Mouse (Mus musculus): Measurements from ENCODE around the gene Whrn. TPM values are rescaled to one million over a fixed set of nuclear protein-coding genes. Genes with fewer than 3 reads are reported as not detected.

Gene Whrn
- total RNA-seq, 2 experiments from 2014 or later: 41.5 to 50.6 TPM

GRCm38 (mm10) chr4:63417318-63417957, 78.4 kb downstream of the Whrn start:
- peak; percentile 64 to 78 for DNase-seq (ENCODE audit: low spot score in 2 of 2)
- intact Hi-C loops (cut with DNase I): loop anchor here (1.0 to 5.0 kb wide), 5 partner anchors 80 to 1075 kb away; partner anchors contain the start of genes Tmem268 and Whrn

GRCm38 (mm10) chr4:63414951-63415350, 80.8 kb downstream of the Whrn start:
- DNase-seq (ENCODE audit: low spot score in 2 of 2): no peak
- intact Hi-C loops (cut with DNase I): loop anchor here (5.0 kb wide), 3 partner anchors 82 to 1077 kb away; partner anchors contain the start of genes Tmem268 and Whrn

- no peak for DNase-seq (ENCODE audit: low spot score in 2 of 2)
- intact Hi-C loops (cut with DNase I): no loop called here
Observed at GRCm38 (mm10) chr4:63411222-63411621, 84.6 kb downstream of the Whrn start.

DNA sequence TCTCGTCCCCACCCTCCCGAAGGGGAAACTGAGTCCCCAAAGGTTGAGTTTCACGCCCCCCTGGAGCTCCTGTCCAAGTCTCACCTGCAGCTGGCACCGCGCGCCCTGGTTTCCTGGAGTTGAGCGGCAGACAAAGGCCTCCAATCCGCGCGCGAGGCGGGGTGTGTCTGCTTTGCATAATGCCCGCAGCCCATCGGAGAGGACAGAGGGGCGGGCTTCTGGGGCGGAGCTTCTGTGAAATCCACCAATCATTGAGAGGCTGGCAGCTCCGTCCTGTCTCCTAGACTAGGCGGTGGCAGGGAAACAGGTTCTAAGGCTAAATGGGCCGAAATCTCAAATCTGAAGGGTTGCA, 85.2 kb downstream of the Whrn start:
- peak; percentile 85 to 89 for DNase-seq (ENCODE audit: low spot score in 2 of 2)
- intact Hi-C loops (cut with DNase I): no loop called here

- intact Hi-C loops (cut with DNase I): loop anchor here (2.0 kb wide), 1 partner anchor 41 kb away; no protein-coding TSS in a partner anchor
- DNase-seq (ENCODE audit: low spot score in 2 of 2): no peak
Observed at GRCm38 (mm10) chr4:63409908-63410582, 85.7 kb downstream of the Whrn start.

GRCm38 (mm10) chr4:63409317-63409907, 86.4 kb downstream of the Whrn start:
- intact Hi-C loops (cut with DNase I): loop anchor here (2.0 kb wide), 1 partner anchor 41 kb away; no protein-coding TSS in a partner anchor
- no peak for DNase-seq (ENCODE audit: low spot score in 2 of 2)

GRCm38 (mm10) chr4:63408649-63409048, 87.1 kb downstream of the Whrn start:
- intact Hi-C loops (cut with DNase I): loop anchor here (2.0 kb wide), 1 partner anchor 40 kb away; no protein-coding TSS in a partner anchor
- peak in 1 of 2 experiments; percentile 43 for DNase-seq (ENCODE audit: low spot score in 2 of 2)

- no peak for DNase-seq (ENCODE audit: low spot score in 2 of 2)
- intact Hi-C loops (cut with DNase I): loop anchor here (2.0 kb wide), 1 partner anchor 39 kb away; no protein-coding TSS in a partner anchor
Observed at GRCm38 (mm10) chr4:63408247-63408646, 87.5 kb downstream of the Whrn start.

- no peak for DNase-seq (ENCODE audit: low spot score in 2 of 2)
- intact Hi-C loops (cut with DNase I): no loop called here
Observed at GRCm38 (mm10) chr4:63405683-63406082, 90.1 kb downstream of the Whrn start.

DNA sequence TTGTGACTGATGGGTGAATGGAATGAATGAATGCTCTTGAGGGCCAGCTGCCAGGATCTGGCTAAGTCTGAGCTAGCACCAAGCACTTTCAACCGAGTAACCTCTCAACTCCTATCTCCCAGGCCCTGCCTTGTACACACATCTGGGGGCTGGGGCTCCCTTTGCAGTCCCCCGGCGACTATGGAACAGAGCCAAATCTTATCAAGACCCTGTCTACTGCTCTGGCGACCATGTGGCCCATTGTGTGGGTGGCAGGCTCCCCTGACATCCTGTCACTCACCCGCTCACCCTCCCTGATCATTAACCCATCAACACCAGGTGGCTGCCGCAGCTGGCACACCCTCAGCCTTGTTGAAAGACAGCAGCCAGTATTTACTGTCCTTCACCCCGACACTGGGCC, 90.7 kb downstream of the Whrn start:
- DNase-seq (ENCODE audit: low spot score in 2 of 2): no peak
- intact Hi-C loops (cut with DNase I): no loop called here

DNA sequence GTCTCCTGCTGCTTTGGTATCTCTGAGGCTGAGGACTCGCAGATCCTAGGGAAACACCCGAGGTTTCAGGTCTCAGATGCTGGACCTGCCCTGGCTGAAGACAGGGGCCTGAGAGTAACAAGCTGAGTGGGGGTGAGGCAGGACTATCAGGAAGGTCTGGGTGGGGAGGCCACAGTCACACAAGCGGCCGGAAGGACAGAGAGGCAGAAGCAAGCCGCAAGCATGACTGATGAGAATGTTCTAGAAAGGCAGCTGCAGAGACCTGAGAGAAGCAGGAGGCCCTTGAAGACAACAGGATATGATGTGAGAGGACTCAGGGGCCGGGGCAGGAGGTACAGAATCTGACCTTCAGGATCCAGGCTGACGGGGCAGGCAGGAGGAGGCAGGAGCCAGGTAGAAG, 91.6 kb downstream of the Whrn start:
- DNase-seq (ENCODE audit: low spot score in 2 of 2): no peak
- intact Hi-C loops (cut with DNase I): no loop called here

GRCm38 (mm10) chr4:63403040-63403959, 92.5 kb downstream of the Whrn start, which contains the start of gene Akna:
TSS of gene Akna (minus strand) at chr4:63403354.
- intact Hi-C loops (cut with DNase I): no loop called here
- peak; percentile 60 to 72 for DNase-seq (ENCODE audit: low spot score in 2 of 2)

DNA sequence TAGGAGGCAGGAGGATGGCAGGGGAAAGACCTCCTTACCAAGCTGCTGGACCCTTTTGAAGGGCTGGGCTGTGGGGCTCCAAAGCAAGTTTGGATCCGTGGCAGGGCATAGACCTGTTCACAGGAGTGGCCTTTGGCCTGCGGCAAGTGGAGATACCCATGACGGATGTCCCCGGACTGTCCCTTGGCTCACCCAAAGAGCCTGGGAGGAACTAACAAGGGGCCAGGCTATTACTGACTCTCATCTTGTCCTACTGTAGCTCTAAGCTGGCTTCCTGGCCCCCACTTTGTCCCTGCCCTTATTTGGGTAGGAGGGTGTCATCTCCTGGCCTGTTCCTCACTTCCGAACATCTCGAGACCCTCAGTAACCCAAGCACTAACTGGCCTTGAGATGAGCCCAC, 93.2 kb downstream of the Whrn start:
- no peak for DNase-seq (ENCODE audit: low spot score in 2 of 2)
- intact Hi-C loops (cut with DNase I): no loop called here

DNA sequence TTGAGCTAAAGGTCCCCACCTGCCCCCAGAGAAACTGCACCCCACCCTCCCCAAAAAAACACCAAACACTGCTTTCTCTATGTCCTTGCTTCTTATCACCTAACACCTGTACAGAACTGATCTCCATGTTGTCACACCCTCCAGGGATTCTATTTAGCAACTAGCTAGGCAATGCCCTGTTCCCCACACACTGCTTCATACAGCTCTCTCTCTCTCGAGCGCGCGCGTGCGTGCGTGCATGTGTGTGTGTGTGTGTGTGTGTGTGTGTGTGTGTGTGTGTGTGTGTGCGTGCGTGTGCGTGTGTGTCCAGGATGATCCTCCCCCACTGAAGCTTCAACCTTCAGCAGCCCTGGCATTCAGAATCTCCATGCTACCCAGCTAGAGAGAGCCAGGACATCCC, 93.7 kb downstream of the Whrn start:
- intact Hi-C loops (cut with DNase I): no loop called here
- no peak for DNase-seq (ENCODE audit: low spot score in 2 of 2)

DNA sequence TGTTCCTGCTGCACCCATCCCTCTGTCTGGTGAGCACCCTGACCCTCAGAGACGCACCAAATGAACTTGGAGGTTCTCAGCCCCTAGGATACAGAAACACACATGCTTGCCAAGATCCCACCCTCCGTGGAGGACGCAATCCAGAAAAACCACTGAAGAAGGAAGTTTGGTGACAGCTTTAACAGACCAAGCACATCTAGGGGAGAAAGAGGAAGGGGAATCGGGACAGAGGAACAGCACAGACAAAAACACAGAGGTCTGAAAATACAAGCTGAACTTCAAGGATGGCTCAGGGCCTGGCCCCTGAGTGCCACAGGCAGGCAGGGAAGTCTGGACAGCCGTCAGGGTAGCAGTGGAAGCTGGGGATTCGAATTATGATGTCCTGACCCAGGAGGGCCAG, 94.2 kb downstream of the Whrn start:
- intact Hi-C loops (cut with DNase I): no loop called here
- DNase-seq (ENCODE audit: low spot score in 2 of 2): no peak

DNA sequence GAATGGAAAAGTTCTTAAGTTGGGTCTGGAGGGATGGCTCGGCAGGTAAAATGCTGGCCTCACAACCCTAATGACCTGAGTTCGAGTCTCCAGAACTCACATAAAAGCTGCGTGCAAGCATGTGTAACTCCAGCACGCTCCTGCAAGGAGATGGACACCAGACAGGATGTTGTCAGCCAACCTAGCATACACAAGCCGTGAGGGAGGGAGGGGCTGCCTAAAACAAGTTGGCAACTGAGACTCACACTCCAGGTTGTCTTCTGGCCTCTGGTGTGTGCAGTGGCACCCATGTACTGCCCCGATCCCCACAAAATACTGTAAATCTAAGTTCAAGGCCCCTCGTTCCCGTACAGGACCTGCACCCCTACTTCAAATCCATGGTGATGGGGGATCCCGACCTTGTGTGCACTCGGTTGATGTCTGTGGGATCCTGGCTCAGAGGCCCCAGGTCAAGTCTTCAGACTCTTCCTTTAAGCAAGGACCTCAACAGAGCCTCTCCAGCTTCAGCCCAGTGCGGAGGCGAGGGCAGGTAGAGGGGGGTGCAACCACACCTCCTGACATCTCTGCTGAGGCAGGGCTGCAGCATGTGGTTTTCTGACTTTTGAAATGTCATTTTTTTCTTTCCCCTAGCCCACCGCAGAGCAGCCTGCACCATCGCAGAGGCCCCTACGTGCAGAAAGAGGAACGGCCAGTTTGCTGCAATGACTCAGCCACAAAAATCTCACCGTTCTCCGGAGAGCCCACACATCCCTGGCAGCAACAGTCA, 95.1 kb downstream of the Whrn start:
- intact Hi-C loops (cut with DNase I): no loop called here
- no peak for DNase-seq (ENCODE audit: low spot score in 2 of 2)

DNA sequence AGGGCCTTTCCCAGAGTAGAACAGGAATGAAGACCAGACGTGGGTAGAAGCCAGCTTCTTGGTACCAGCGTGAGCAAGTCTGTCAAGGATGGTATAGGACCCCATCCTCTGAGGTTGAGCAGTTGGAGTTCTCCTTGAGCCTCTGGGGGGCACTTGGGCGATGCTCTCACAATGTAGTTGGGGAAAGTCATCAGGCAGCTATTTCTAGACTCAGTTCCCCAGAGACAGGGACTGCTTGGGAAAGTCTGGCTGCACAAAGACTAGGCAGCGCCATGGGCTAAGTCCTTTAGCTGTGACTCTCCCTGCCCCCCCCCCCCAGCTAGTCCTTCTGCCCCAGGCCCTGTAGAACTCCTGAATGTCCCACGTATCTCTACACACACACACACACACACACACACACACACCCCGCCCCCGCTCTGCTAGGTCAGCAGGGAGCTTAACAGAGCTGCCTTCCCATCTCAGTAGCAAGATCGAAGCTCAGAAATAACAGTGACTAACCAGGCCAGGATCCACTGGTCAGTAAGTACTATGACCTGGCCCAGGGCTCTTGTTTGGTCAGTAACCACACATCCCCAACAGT, 96.0 kb downstream of the Whrn start:
- intact Hi-C loops (cut with DNase I): loop anchor here (2.0 kb wide), 1 partner anchor 25 kb away; no protein-coding TSS in a partner anchor
- DNase-seq (ENCODE audit: low spot score in 2 of 2): no peak

GRCm38 (mm10) chr4:63398854-63399609, 96.8 kb downstream of the Whrn start:
- no peak for DNase-seq (ENCODE audit: low spot score in 2 of 2)
- intact Hi-C loops (cut with DNase I): loop anchor here (2.0 kb wide), 1 partner anchor 24 kb away; no protein-coding TSS in a partner anchor
